ENCODE assay signal across 14 mouse cellular contexts in the genomic region with DNA sequence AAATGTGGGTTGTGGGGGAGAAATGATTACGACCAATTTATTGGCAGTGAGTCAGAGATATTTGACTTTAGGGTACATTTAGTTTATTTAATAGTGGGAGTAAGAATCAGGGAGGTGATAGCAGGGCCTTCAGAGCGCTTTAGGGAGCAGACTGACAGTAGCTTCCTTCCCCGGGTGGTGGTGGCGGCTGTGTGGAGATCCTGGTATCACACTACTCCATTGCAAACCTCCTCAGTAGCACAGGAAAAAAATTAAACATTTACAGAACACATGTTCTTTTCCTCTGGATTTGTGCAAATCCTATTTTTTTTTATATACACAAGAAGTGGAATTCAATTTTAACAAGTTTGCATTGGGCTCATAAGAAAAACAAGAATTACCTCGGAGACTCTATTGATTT.
"Had no signal": no experiment of that assay in that cellular context is flagged by ENCODE, and none has a peak within 500 bp of the region (broad histone marks: within the 10 kb centered on the region; RNA-seq: fewer than 3 reads in every experiment).

No protein-coding gene starts in this region.

- DNase-seq: kidney, adult 2 months; kidney, postnatal 14 days; layer of hippocampus, postnatal 36 days; liver; liver, embryonic 13.5 days; liver, postnatal 0 days; lung, postnatal 14 days; thymus, adult 18-20 months; thymus, postnatal 14 days had no signal

- H3K27me3 ChIP-seq: megakaryocyte, embryonic 14.5 days had no signal

- H3K4me2 ChIP-seq: kidney, embryonic 15.5 days; lung, embryonic 15.5 days had no signal

- H3K36me3 ChIP-seq: kidney, embryonic 15.5 days; limb, embryonic 12.5 days; liver, embryonic 13.5 days; lung, embryonic 15.5 days had no signal

- H3K9me3 ChIP-seq: kidney, embryonic 15.5 days; limb, embryonic 12.5 days; liver, embryonic 13.5 days; lung, embryonic 15.5 days had no signal

- H3K4me3 ChIP-seq: kidney, embryonic 15.5 days; limb, embryonic 12.5 days; liver, embryonic 13.5 days; lung, embryonic 15.5 days; megakaryocyte, embryonic 14.5 days had no signal

- H3K4me1 ChIP-seq: liver, embryonic 13.5 days; lung, embryonic 15.5 days; megakaryocyte, embryonic 14.5 days had no signal

- ATAC-seq: liver, postnatal 0 days had no signal

- H3K9ac ChIP-seq: kidney, embryonic 15.5 days; limb, embryonic 12.5 days; liver, embryonic 13.5 days; liver, postnatal 0 days; lung, embryonic 15.5 days had no signal

- H3K27ac ChIP-seq: kidney, embryonic 15.5 days; limb, embryonic 12.5 days; liver, embryonic 13.5 days; lung, embryonic 15.5 days; macrophage had no signal
